Mouse (Mus musculus) heart, embryonic 16.5 days (tissue): ENCODE results near the gene Gpbar1. TPM values are rescaled to one million over a fixed set of nuclear protein-coding genes. Genes with fewer than 3 reads are reported as not detected.

ENCODE experiments used
- ATAC-seq: fragments of 200-750 bp; cut with Nextera tagmentation; replicated peaks from 2 replicates; pipeline ENCODE4 v1.8.0; 2017; ENCODE audit warnings: moderate number of reproducible peaks; ENCODE audit not compliant: insufficient read depth, low FRiP score; ENCODE audit errors: extremely low read depth
- H3K27ac ChIP-seq: fragments of 300-500 bp; sonication (generic); 2 replicates; pipeline ENCODE4 v1.5.1; 2014; ENCODE audit warnings: mild to moderate bottlenecking, low read length, control low read depth, moderate library complexity
- H3K27me3 ChIP-seq: fragments of 300-500 bp; sonication (generic); 2 replicates; pipeline ENCODE4 v1.6.1; 2014; ENCODE audit warnings: low read length, mixed read lengths; ENCODE audit not compliant: control insufficient read depth, insufficient read depth
- H3K36me3 ChIP-seq: fragments of 300-500 bp; sonication (generic); 2 replicates; pipeline ENCODE4 v1.6.1; 2014; ENCODE audit not compliant: control insufficient read depth, insufficient read depth
- H3K4me1 ChIP-seq: fragments of 300-500 bp; sonication (generic); 2 replicates; pipeline ENCODE4 v1.6.1; 2014; ENCODE audit warnings: low read length, mixed read lengths; ENCODE audit not compliant: control insufficient read depth, insufficient read depth
- H3K4me2 ChIP-seq: fragments of 300-500 bp; sonication (generic); 2 replicates; pipeline ENCODE4 v1.6.1; 2014; ENCODE audit warnings: low read depth, mild to moderate bottlenecking, control low read depth, low read length
- H3K4me3 ChIP-seq: fragments of 300-500 bp; sonication (generic); 2 replicates; pipeline ENCODE4 v1.5.1; 2014; ENCODE audit warnings: mild to moderate bottlenecking, control low read depth, low read length
- H3K9ac ChIP-seq: fragments of 300-500 bp; sonication (generic); 2 replicates; pipeline ENCODE4 v1.6.1; 2014; ENCODE audit warnings: low read length, control low read depth
- H3K9me3 ChIP-seq: fragments of 300-500 bp; sonication (generic); replicated peaks from 2 replicates; pipeline ENCODE4 v1.6.1; 2016; ENCODE audit warnings: low read length; ENCODE audit not compliant: control insufficient read depth
- WGBS: fragments of 180-500 bp; shearing (Covaris S2); extraction: QIAGEN DNeasy Blood & Tissue Kit; methylation state at CpG from one replicate; pipeline ENCODE4 v1.1.7; 2014; 5-methylcytosine and 5-hydroxymethylcytosine counted together
- polyA plus RNA-seq: library from polyadenylated mRNA; unstranded; fragments of >200 nt; fragmentation: Nextera tagmentation; extraction: Ambion mirVana; gene quantifications from 2 replicates; pipeline ENCODE4 v1.2.1, GENCODE M21; 2015

The Gpbar1 gene
- polyA plus RNA-seq, 1 experiment from 2014 or later = 0.30 TPM

DNA sequence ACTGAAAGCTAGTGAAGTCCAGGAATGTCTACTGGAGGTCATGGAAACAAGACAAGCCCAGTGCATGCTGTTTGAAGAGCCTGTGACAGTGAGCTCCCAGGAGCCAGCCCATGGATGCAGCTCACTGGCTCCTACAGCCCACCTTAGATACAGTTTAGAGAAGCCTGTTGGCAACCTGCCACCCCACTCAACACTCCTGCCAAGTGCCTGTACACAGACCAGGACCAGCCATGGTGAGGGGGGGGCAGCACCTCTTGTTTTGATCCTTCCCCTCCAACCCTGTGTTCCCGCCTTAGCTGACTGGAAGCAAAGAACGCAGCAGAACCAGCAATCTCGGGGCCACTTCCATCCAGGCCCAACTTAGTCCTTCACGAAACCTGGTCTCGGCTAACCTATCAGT is 11.8 kb downstream of the Gpbar1 start:
- peaks cover 81% of the 10 kb centered on the region for H3K4me1 ChIP-seq
- no peaks in the 10 kb centered on the region for H3K27me3 ChIP-seq
- ATAC-seq = peak; percentile 85
- no peaks in the 10 kb centered on the region for H3K9me3 ChIP-seq
- WGBS = 40% methylated on average over 5 of the region's 5 CpGs
- H3K9ac ChIP-seq = peak overlapping the region; percentile 38; the same call in 1 of the 2 replicates
- no peak overlapping the region for H3K4me3 ChIP-seq
- H3K4me2 ChIP-seq = peak overlapping the region; percentile 24; the same call in 1 of the 2 replicates
- H3K27ac ChIP-seq = peak overlapping the region; percentile 92
- H3K36me3 ChIP-seq = peaks cover 26% of the 10 kb centered on the region

DNA sequence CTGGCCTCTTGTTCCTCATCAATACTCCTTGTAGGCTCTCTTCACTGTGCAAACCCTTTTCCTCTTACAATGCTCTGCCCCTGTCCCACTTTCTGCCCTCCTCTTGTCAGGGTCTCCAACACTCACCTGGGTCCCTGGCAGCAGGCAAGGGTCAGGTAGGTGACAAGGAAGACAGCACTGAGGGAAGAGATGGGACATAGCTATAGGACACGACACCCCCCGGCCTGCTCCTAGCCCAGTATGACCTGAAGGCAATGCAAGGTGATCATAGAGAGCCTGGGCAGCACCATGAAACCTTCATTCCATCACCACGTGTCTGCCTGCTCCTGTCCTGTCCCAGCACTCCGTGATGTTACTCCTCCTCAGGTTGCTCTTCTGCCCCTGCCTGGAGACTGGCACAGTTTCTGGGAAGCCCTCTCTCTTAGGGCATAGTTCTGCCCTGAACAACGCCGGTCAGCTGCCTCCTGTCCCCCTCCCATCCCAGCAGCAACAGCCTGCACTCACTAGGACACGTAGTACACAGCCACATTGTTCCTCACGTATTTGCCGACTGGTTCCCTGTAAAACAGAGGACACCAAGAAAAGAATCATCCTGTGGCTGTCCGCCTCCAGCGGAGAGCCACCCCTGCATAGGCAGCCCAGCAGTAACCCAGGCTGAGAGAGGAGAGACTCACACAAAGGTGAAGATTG is 14.1 kb downstream of the Gpbar1 start:
- no peak for ATAC-seq
- Histone ChIP-seq H3K4me1 (peaks cover 89% of the 10 kb centered on the region), H3K36me3 (peaks cover 26% of the 10 kb centered on the region), H3K9me3 (no peaks in the 10 kb centered on the region), H3K27ac (0 out of 2 replicates have a peak overlapping the region, but pooled peaks have one; percentile 11), H3K4me2 (no peak overlapping the region), H3K27me3 (no peaks in the 10 kb centered on the region), H3K4me3 (no peak overlapping the region), H3K9ac (no peak overlapping the region)
- 82% methylated on average over 11 of the region's 11 CpGs for WGBS

DNA sequence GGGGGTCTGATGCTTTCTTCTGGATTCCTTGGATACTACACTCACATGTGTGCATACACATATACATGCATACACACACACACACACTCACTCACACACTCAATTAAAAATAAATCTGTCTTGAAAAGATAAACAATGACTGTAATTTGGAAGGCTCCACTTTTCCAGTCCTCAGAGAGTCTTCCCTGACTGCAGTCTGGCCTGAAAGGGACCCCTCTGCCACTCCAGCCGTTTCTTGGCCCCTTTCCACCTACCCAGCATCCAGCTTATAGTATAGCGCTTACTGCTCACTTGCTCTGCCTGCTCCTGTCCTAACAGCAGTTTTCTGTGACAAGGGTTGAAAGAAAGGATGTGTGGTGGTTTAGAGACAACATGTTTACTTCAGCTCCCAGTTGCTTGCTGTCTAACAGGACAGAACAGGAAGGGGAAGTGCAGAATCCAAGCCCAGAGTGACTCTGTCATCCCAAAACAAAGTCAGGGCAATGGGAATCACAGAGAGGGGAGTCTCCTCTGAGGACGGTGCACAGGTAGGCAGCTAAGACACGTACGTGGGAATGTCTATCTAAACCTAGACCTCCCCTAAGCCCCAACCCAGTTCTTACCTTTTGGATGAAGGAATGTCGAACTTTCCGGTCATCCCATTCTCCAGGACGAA is 15.1 kb downstream of the Gpbar1 start:
- Histone ChIP-seq H3K36me3 (peaks cover 26% of the 10 kb centered on the region), H3K27ac (peak overlapping the region; percentile 99), H3K4me2 (no peak overlapping the region), H3K4me1 (peaks cover 90% of the 10 kb centered on the region), H3K4me3 (no peak overlapping the region), H3K27me3 (no peaks in the 10 kb centered on the region), H3K9ac (no peak overlapping the region), H3K9me3 (no peaks in the 10 kb centered on the region)
- no peak for ATAC-seq
- 71% methylated on average over 8 of the region's 8 CpGs for WGBS

DNA sequence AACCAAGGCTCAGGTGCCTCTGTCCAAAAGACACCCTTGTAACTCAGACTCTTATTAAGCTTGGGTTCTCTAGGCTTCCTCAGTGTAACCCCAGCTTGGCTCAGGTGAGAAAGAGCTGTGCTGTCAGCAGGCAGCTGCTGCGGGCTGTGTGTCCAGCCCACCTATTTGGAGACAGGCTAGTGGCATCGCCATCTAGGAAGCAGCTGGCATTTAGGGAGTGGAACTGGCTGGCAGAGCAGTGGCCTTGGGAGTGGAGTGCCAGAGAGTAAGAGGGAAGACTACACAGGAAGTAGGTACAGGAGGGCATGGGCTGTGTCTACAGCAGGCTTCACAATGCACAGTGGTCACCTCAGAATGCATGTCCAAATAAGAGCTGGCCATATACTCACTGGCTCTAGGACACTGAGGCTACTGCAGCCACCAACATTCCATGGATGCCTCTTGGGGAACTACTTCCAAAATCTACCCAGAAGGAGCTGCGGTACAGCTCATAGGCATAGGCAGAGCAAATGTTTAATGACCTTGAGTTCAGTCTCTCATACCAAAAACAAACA is 15.8 kb downstream of the Gpbar1 start:
- Histone ChIP-seq H3K9ac (no peak overlapping the region), H3K9me3 (no peaks in the 10 kb centered on the region), H3K36me3 (peaks cover 19% of the 10 kb centered on the region; the same call in 1 of the 2 replicates), H3K27me3 (no peaks in the 10 kb centered on the region), H3K27ac (peak overlapping the region; percentile 99), H3K4me2 (no peak overlapping the region), H3K4me3 (no peak overlapping the region), H3K4me1 (peaks cover 90% of the 10 kb centered on the region)
- 57% methylated on average over 3 of the region's 3 CpGs for WGBS
- ATAC-seq = no peak

DNA sequence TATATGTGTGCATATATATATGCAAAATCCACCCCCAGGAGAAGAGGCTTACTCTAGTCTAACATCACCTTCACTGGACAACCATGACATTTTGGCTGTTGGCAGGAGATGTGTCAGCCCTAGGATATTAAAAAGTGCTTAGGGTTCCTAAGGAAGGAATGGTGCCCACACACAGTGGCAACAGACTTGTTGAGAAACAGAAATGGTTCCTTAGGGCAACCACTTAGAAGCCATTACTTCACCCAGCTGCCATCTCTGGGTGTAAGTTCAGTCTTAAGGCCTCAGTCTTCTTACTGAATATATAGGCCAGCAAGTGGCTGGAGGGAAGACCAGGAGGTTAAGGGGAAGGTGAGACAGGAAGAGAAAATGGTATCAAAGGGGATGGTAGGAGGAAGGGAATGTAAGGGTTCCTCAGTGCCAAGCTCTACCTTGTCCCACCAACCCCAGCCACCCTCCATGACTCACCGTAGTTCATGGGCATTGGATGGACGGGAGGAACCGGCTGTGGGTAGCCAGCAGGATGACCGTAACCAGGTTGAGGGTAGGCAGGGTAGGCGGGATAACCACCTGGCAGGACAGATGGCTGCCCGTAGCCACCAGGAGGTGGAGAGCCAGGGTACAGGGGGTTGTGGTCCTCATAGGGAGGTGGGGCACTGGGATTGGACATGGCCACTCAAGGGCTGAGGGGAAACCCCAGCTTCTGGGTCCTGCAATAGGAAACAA is 16.5 kb downstream of the Gpbar1 start:
- Histone ChIP-seq H3K4me1 (peaks cover 90% of the 10 kb centered on the region), H3K4me3 (peak overlapping the region; percentile 15; the same call in 1 of the 2 replicates)
- ATAC-seq = no peak

DNA sequence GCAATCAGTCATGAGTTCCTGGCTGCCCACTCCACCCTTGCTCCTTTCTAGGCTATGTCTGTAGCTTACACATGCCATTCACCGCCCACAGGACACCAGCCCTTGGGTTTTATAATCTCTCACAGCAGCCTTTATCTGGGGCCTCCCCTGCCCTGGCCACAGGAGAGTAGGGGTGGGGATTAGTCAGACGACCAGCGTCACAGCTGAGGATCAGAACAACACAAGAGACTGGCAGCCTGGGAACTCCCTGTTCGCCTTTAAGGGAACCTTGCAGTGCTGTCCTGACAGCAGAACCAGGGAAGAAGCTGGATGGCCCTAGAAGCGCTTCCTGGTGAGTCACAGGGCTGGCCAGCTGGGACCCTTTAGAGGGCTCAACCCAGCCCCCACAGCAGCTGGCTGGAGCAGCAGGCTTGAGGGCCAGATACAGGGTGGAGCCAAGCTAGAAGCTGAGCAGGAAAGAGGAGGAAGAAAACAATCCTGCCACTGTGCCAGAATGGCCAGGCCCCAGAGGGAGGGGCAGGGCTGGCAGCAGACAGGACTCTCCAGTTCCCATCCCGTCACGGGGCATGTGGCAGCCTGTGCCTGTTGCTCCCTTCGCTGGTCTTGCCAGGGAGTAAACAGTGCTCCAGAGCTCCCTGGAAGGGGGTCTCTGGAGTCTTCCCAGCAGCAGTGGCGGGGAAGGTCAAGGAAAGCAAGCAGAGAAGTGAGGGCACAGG is 17.3 kb downstream of the Gpbar1 start:
- Histone ChIP-seq H3K4me3 (peak overlapping the region; percentile 39), H3K9ac (peak overlapping the region; percentile 69), H3K4me2 (peak overlapping the region; percentile 67), H3K9me3 (no peaks in the 10 kb centered on the region), H3K36me3 (peaks cover 13% of the 10 kb centered on the region; the same call in 1 of the 2 replicates), H3K4me1 (peaks cover 89% of the 10 kb centered on the region), H3K27me3 (no peaks in the 10 kb centered on the region), H3K27ac (peak overlapping the region; percentile 99)
- 6% methylated on average over 9 of the region's 9 CpGs for WGBS
- ATAC-seq = peak; percentile 84

More for the DNA sequence above, 16.5 kb downstream of the Gpbar1 start:
- no peaks in the 10 kb centered on the region for H3K27me3 ChIP-seq
- WGBS = 71% methylated on average over 6 of the region's 6 CpGs
- no peaks in the 10 kb centered on the region for H3K9me3 ChIP-seq
- peak overlapping the region; percentile 99 for H3K27ac ChIP-seq
- H3K36me3 ChIP-seq = peaks cover 13% of the 10 kb centered on the region; the same call in 1 of the 2 replicates
- peak overlapping the region; percentile 69 for H3K9ac ChIP-seq
- peak overlapping the region; percentile 67 for H3K4me2 ChIP-seq

DNA sequence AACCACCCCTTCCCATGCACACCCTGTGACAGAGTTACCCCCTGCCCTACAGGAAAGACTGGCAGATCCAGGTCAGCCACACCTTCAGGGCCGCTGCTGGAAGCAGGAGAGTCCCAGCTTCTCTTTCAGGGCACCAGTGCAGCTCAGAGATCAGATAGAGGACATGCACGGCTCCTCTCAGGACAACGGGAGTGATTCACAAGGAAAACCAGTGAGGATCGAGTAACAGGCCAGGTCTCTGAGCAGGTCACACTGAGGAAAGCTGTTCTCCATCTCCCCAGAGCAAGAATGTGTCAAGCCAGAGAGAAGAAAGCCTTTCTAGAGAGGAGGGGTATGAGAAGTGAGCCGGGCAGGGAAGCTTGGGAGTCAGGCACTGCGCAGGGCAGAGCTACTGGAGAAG is 18.1 kb downstream of the Gpbar1 start:
- H3K4me2 ChIP-seq = peak overlapping the region; percentile 67
- peak overlapping the region; percentile 39 for H3K4me3 ChIP-seq
- WGBS = 22% methylated on average over 6 of the region's 6 CpGs

DNA sequence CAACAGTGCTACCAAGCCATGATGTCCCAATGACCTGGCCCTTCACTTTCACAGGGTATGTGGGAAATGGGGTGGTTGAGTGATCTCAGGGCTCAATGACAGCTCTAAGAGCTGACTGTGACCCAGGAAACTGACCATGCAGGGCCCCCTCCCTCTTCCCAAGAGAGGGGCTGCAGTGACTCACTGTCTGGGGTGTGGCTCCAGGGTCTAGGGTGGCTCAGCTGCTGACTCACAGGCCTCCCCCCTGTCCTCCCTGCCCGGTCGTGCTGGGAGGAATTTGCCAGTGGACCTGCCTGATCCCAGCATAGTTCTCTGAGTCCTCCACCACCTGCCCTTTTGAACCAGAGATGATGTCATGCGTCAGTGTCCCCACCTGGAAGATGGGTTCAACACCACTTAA is 18.9 kb downstream of the Gpbar1 start:
- Histone ChIP-seq H3K27me3 (no peaks in the 10 kb centered on the region), H3K27ac (peak overlapping the region; percentile 99), H3K9ac (peak overlapping the region; percentile 69; the same call in 1 of the 2 replicates), H3K9me3 (no peaks in the 10 kb centered on the region), H3K4me2 (peak overlapping the region; percentile 67; the same call in 1 of the 2 replicates), H3K4me3 (no peak overlapping the region), H3K36me3 (0 out of 2 replicates have a peak, but pooled peaks cover 4% of the 10 kb centered on the region), H3K4me1 (peaks cover 88% of the 10 kb centered on the region)
- 37% methylated on average over 3 of the region's 3 CpGs for WGBS
- no peak for ATAC-seq

More for the DNA sequence above, 18.1 kb downstream of the Gpbar1 start:
- H3K9ac ChIP-seq = peak overlapping the region; percentile 69
- peaks cover 10% of the 10 kb centered on the region; the same call in 1 of the 2 replicates for H3K36me3 ChIP-seq
- ATAC-seq = no peak
- peaks cover 85% of the 10 kb centered on the region for H3K4me1 ChIP-seq
- H3K9me3 ChIP-seq = no peaks in the 10 kb centered on the region
- peak overlapping the region; percentile 99 for H3K27ac ChIP-seq
- no peaks in the 10 kb centered on the region for H3K27me3 ChIP-seq
